Mouse (Mus musculus) Patski (cell line): ENCODE data around the gene Snx29. TPM values are rescaled to one million over a fixed set of nuclear protein-coding genes. Genes with fewer than 3 reads are reported as not detected.
"Not testable (repeated sequence)": the region's sequence is repeated elsewhere in the genome, so short reads cannot be mapped to it uniquely, and the experiment has no call there.

ENCODE experiments used
- ATAC-seq: fragments of 100-300 bp; one replicate; pipeline ENCODE4 v1.8.0; 2021
- CTCF ChIA-PET: fragments of 350-600 bp; sonication (Branson Sonifier 250); formaldehyde crosslinking; loops from one replicate; lab custom pipeline; 2022; ENCODE audit warnings: inconsistent platforms; lab: Charles Lee
- POLR2A ChIA-PET: fragments of 350-600 bp; sonication (Branson Sonifier 250); formaldehyde crosslinking; loops from one replicate; lab custom pipeline; 2022; ENCODE audit warnings: antibody characterized with exemption, inconsistent platforms; lab: Charles Lee
- DNase-seq: peaks from one replicate; pipeline ENCODE4 v3.0.0-alpha.2; 2011; ENCODE audit warnings: low read depth, low spot score
- H3K27me3 ChIP-seq: fragments of 371-371 bp; one replicate; pipeline ENCODE4 v1.5.1; 2021
- CTCF ChIP-seq: fragments of 100-300 bp; IDR thresholded peaks from one replicate; pipeline ENCODE4 v1.5.1; 2021
- in situ Hi-C: fragments of 300-500 bp; cut with MboI; formaldehyde crosslinking; loops from 3 replicates; pipeline ENCODE4 v1.11.1; 2018; ENCODE audit warnings: low pct_unique_long_range_greater_than_20kb, mixed read lengths
- polyA plus RNA-seq: library from polyadenylated mRNA; unstranded; gene quantifications from one replicate; pipeline ENCODE4 v1.2.3, GENCODE M21; 2021

The Snx29 gene
- polyA plus RNA-seq, 1 experiment from 2014 or later: 11.9 TPM

GRCm38 (mm10) chr16:11442534-11442933 is 119.8 kb downstream of the Snx29 start:
- ChIA-PET CTCF (interaction anchor here (1.1 kb wide), 1 partner anchor 10 kb away, joined by 3 read pairs; no protein-coding TSS in a partner anchor), POLR2A (no interaction called here)
- ATAC-seq (no peak), DNase-seq (no peak)
- no peaks in the 10 kb centered on the region for H3K27me3 ChIP-seq
- in situ Hi-C loops: no loop called here
- TF ChIP-seq CTCF: no peak

GRCm38 (mm10) chr16:11444626-11445025 is 121.9 kb downstream of the Snx29 start:
- ChIA-PET CTCF (interaction anchor here (0.8 to 1.1 kb wide), 2 partner anchors 21 to 30 kb away, joined by 3 read pairs; no protein-coding TSS in a partner anchor), POLR2A (no interaction called here)
- H3K27me3 ChIP-seq: no peaks in the 10 kb centered on the region
- no peak for TF ChIP-seq CTCF
- in situ Hi-C loops: no loop called here
- DNase-seq (no peak), ATAC-seq (no peak)

GRCm38 (mm10) chr16:11446977-11447376 is 124.3 kb downstream of the Snx29 start:
- ChIA-PET CTCF (interaction anchor here (1.0 to 1.3 kb wide), 2 partner anchors 8 to 282 kb away, joined by 3 to 4 read pairs; no protein-coding TSS in a partner anchor), POLR2A (no interaction called here)
- in situ Hi-C loops: no loop called here
- DNase-seq: no peak
- H3K27me3 ChIP-seq: no peaks in the 10 kb centered on the region
- TF ChIP-seq CTCF: no peak
- no peak for ATAC-seq

GRCm38 (mm10) chr16:11447905-11448304 is 125.2 kb downstream of the Snx29 start:
- CTCF ChIA-PET: interaction anchor here (1.3 kb wide), 1 partner anchor 9 kb away, joined by 4 read pairs; no protein-coding TSS in a partner anchor

GRCm38 (mm10) chr16:11448696-11449095 is 126.0 kb downstream of the Snx29 start:
- in situ Hi-C loops: not testable (repeated sequence)

More at GRCm38 (mm10) chr16:11447905-11448304, 125.2 kb downstream of the Snx29 start:
- in situ Hi-C loops: no loop called here
- TF ChIP-seq CTCF: no peak
- H3K27me3 ChIP-seq: no peaks in the 10 kb centered on the region
- ATAC-seq (no peak), DNase-seq (no peak)
- POLR2A ChIA-PET: no interaction called here

GRCm38 (mm10) chr16:11449344-11449743 is 126.6 kb downstream of the Snx29 start:
- in situ Hi-C loops: no loop called here
- TF ChIP-seq CTCF: no peak
- ChIA-PET POLR2A (no interaction called here), CTCF (interaction anchor here (1.8 kb wide), 1 partner anchor 15 kb away, joined by 6 read pairs; no protein-coding TSS in a partner anchor)
- ATAC-seq: no peak
- H3K27me3 ChIP-seq: no peaks in the 10 kb centered on the region
- no peak for DNase-seq

More at GRCm38 (mm10) chr16:11448696-11449095, 126.0 kb downstream of the Snx29 start:
- ATAC-seq, H3K27me3 ChIP-seq, DNase-seq, POLR2A ChIA-PET: not testable (repeated sequence)
- CTCF ChIA-PET: interaction anchor here (1.8 kb wide), 1 partner anchor 15 kb away, joined by 6 read pairs; no protein-coding TSS in a partner anchor

- no peak for ATAC-seq
- DNase-seq: no peak
- CTCF ChIA-PET: interaction anchor here (1.1 kb wide), 1 partner anchor 17 kb away, joined by 3 read pairs; no protein-coding TSS in a partner anchor
- POLR2A ChIA-PET: no interaction called here
- in situ Hi-C loops: loop anchor here (25.0 kb wide), 2 partner anchors 362 to 487 kb away; no protein-coding TSS in a partner anchor
- TF ChIP-seq CTCF: no peak
- H3K27me3 ChIP-seq: no peaks in the 10 kb centered on the region
Measured at GRCm38 (mm10) chr16:11450626-11451025, 127.9 kb downstream of the Snx29 start.

- in situ Hi-C loops: loop anchor here (25.0 kb wide), 2 partner anchors 357 to 482 kb away; no protein-coding TSS in a partner anchor
- no peaks in the 10 kb centered on the region for H3K27me3 ChIP-seq
- POLR2A ChIA-PET: interaction anchor here (1.2 kb wide), 1 partner anchor 256 kb away, joined by 7 read pairs; no protein-coding TSS in a partner anchor
- DNase-seq (no peak), ATAC-seq (no peak)
- no peak for TF ChIP-seq CTCF
- CTCF ChIA-PET: interaction anchor here (1.8 to 2.7 kb wide), 2 partner anchors 12 to 31 kb away, joined by 6 to 14 read pairs; no protein-coding TSS in a partner anchor
Measured at GRCm38 (mm10) chr16:11454871-11455270, 132.2 kb downstream of the Snx29 start.

GRCm38 (mm10) chr16:11455545-11456140 is 132.9 kb downstream of the Snx29 start:
- in situ Hi-C loops: loop anchor here (25.0 kb wide), 2 partner anchors 357 to 482 kb away; no protein-coding TSS in a partner anchor
- no peak for DNase-seq
- no peak for TF ChIP-seq CTCF
- CTCF ChIA-PET: interaction anchor here (1.1 to 2.7 kb wide), 4 partner anchors 11 to 50 kb away, joined by 3 to 14 read pairs (median 4); no protein-coding TSS in a partner anchor
- POLR2A ChIA-PET: no interaction called here
- no peaks in the 10 kb centered on the region for H3K27me3 ChIP-seq
- ATAC-seq: peak; percentile 54

- in situ Hi-C loops: loop anchor here (25.0 kb wide), 2 partner anchors 356 to 481 kb away; no protein-coding TSS in a partner anchor
- ChIA-PET POLR2A (interaction anchor here (1.5 kb wide), 1 partner anchor 10 kb away, joined by 3 read pairs; no protein-coding TSS in a partner anchor), CTCF (interaction anchor here (1.1 to 2.7 kb wide), 4 partner anchors 11 to 50 kb away, joined by 3 to 14 read pairs (median 4); no protein-coding TSS in a partner anchor)
- DNase-seq (no peak), ATAC-seq (peak; percentile 44)
- H3K27me3 ChIP-seq: no peaks in the 10 kb centered on the region
- no peak for TF ChIP-seq CTCF
Measured at GRCm38 (mm10) chr16:11456141-11456645, 133.5 kb downstream of the Snx29 start.
